Mouse (Mus musculus): ENCODE measurements at regions not wholly inside any gene's neighbourhood (a gene's known extent, or its start where the extent isn't known, plus 50 kb on each side); places are given as distances from the start of the nearest gene placed in this dataset.

GRCm38 (mm10) chr2:117999641-118000040 lies 112.0 kb upstream of the Thbs1 start:
- TF ChIP-seq CTCF (IDR thresholded peaks at IDR 0.05; ENCODE audit: extremely low read depth, insufficient read depth, low read length) = no peak
- no peak for TF ChIP-seq POLR2A (IDR thresholded peaks at IDR 0.05; ENCODE audit: extremely low read depth, insufficient read depth, low read length)
